15 mouse cellular contexts compared by ENCODE assay signal in the genomic region with DNA sequence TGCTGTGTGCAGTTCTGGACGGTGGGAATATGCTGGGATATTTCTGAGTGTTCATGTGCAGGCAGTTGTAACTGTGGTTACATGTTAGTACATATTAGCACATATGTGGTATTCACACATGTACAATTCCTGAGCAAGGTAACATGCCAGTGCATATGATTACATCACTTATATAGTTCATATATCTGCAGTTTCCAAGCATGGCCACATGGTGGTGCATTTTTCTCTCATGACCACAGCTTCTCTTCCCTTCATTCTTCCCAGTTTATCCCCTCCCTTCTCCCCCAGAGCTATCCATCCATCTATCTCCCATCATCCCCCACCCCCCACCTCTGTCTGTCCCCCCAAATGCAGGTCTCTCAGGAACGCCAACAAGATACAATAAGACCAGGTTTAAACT. TPM values are rescaled to one million over a fixed set of nuclear protein-coding genes. Genes with fewer than 3 reads are reported as not detected.
DNase-seq lines count a peak whose midpoint lies in the region; ATAC-seq and TF ChIP-seq lines count a peak whose summit lies in the region.
"Had no signal": no experiment of that assay in that cellular context is flagged by ENCODE, and none has a peak within 500 bp of the region (broad histone marks: within the 10 kb centered on the region; RNA-seq: fewer than 3 reads in every experiment).

No protein-coding gene starts in this region.

- no peaks in the 10 kb centered on the region for H3K36me3 ChIP-seq in lung, embryonic 14.5 days (ENCODE audit: insufficient read depth)
- peaks cover 5% of the 10 kb centered on the region; the same call in 1 of the 2 replicates for H3K36me3 ChIP-seq in kidney, embryonic 15.5 days

- DNase-seq in frontal cortex, postnatal 10 days (ENCODE audit: low spot score in 2 of 2): no peak
- DNase-seq in lung, embryonic 14.5 days: peak; percentile 8
- DNase-seq in lung, postnatal 4 days: no peak
- peak; percentile 30 for DNase-seq in NIH3T3 (ENCODE audit: low read depth)
- DNase-seq in naive thymus-derived CD4-positive, alpha-beta T cell, adult 2 months (ENCODE audit: low read depth): peak; percentile 2
- DNase-seq: adrenal gland, postnatal 10 days; cerebellum, adult 8-10 months; gastrocnemius, postnatal 14 days; kidney, adult 11 months; lung, adult 2 months had no signal

- no peaks in the 10 kb centered on the region for H3K27me3 ChIP-seq in lung, embryonic 14.5 days (ENCODE audit: insufficient read depth, low read length)
- H3K27me3 ChIP-seq in kidney, embryonic 15.5 days: peaks cover 27% of the 10 kb centered on the region

- no peaks in the 10 kb centered on the region for H3K4me1 ChIP-seq in lung, embryonic 14.5 days (ENCODE audit: insufficient read depth)
- no peaks in the 10 kb centered on the region for H3K4me1 ChIP-seq in kidney, embryonic 15.5 days

- no peak overlapping the region for H3K4me2 ChIP-seq in lung, embryonic 14.5 days
- H3K4me2 ChIP-seq in kidney, embryonic 15.5 days: no peak overlapping the region

- whole genome bisulfite sequencing in lung, embryonic 14.5 days: 98% methylated on average over 2 of the region's 2 CpGs
- 90% methylated on average over 2 of the region's 2 CpGs for WGBS in kidney, embryonic 15.5 days

- H3K4me3 ChIP-seq in lung, embryonic 14.5 days (ENCODE audit: low read depth, low read length): no peak overlapping the region
- no peak overlapping the region for H3K4me3 ChIP-seq in kidney, embryonic 15.5 days (replicated peaks)
- H3K4me3 ChIP-seq: erythroblast, embryonic 14.5 days had no signal

- peak; percentile 62; the same call in 1 of the 2 replicates for ATAC-seq in frontal cortex, adult (ENCODE audit: low TSS enrichment)
- ATAC-seq in lung, embryonic 14.5 days (ENCODE audit: insufficient read depth): no peak
- ATAC-seq in inflammation-experienced regulatory T-cells, adult 6 months: no peak
- no peak for ATAC-seq in kidney, embryonic 15.5 days (replicated peaks; ENCODE audit: low FRiP score)

- H3K27ac ChIP-seq in lung, embryonic 14.5 days (ENCODE audit: low read depth): no peak overlapping the region
- no peak overlapping the region for H3K27ac ChIP-seq in kidney, embryonic 15.5 days

- peak; percentile 36 for TF ChIP-seq CTCF in lung, embryonic 14.5 days (IDR thresholded peaks at IDR 0.05; ENCODE audit: low read depth)

- no peaks in the 10 kb centered on the region for H3K9me3 ChIP-seq in lung, embryonic 14.5 days (ENCODE audit: low read depth, low read length)
- no peaks in the 10 kb centered on the region for H3K9me3 ChIP-seq in kidney, embryonic 15.5 days (replicated peaks)

- no peak overlapping the region for H3K9ac ChIP-seq in lung, embryonic 14.5 days
- H3K9ac ChIP-seq in kidney, embryonic 15.5 days: no peak overlapping the region

RNA-seq across cellular contexts. Expression of gene Apoo, which starts 53.3 kb away (rescaled TPM):
- 65.0 and 69.9 TPM in 2 replicates for polyA plus RNA-seq in lung, embryonic 14.5 days (2014; fragmentation: Nextera tagmentation; extraction: Ambion mirVana)
- 10 to 100 TPM; 12.7 to 31.6 (median 16.1) TPM for polyA plus RNA-seq in inflammation-experienced regulatory T-cells, adult 6 months (2017; shearing (Covaris generic))
- 96.9 and 118 TPM in 2 replicates for polyA plus RNA-seq in kidney, embryonic 15.5 days (2015; fragmentation: Nextera tagmentation; extraction: Ambion mirVana)

RNA-seq across cellular contexts. Expression of gene Fam90a1b, which starts 53.6 kb away (rescaled TPM):
- polyA plus RNA-seq in lung, embryonic 14.5 days (2014; fragmentation: Nextera tagmentation; extraction: Ambion mirVana): not detected in 2 replicates
- polyA plus RNA-seq in inflammation-experienced regulatory T-cells, adult 6 months (2017; shearing (Covaris generic)): not detected
- 0.12 TPM in 1 of 2 replicates, not detected in the other for polyA plus RNA-seq in kidney, embryonic 15.5 days (2015; fragmentation: Nextera tagmentation; extraction: Ambion mirVana)
- polyA plus RNA-seq: erythroblast, embryonic 14.5 days; heart, embryonic 16.5 days; lung, adult 2 months had no signal

Comparison
In these comparisons a context has a peak if more than half of its experiments do, and no peak if none do; other contexts are left out.
1. DNase-seq: peak in lung, embryonic 14.5 days (single experiment), NIH3T3 (single experiment) and naive thymus-derived CD4-positive, alpha-beta T cell, adult 2 months (single experiment); none in frontal cortex, postnatal 10 days (0 of 2) and lung, postnatal 4 days (0 of 2).